Mouse (Mus musculus): ENCODE measurements at regions not wholly inside any gene's neighbourhood (a gene's known extent, or its start where the extent isn't known, plus 50 kb on each side); places are given as distances from the start of the nearest gene placed in this dataset.

DNA sequence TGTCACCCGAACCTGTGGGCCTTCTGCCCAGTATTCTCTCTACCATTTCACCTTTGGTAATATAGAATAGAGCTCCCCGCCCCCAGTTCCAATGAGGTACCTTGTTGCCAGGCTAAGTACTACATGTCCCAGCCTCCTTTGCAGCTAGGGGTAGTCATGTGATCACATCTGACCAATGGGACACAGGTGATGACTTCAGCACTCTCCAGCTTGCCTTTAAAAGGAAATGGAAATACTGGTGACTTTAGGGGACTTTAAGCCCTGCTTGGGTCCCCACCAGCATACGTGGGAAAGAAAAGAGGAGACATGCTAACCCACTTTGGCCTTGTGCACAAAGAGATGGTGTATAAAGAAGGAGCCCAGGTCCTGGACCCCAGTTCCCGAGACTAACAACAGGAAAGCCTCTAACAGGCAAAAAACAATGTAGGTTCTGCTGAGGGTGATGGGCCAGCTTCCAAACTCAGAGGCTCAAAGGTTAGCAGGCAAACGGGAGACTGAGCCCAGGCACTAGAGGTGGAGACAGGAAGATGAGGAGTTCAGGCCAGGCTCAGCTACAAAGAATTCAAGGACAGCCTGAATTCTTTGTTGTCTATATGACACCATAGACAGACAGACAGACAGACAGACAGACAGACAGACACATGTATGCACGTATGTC is 103.5 kb downstream of the 1700001O22Rik start:
- DNase-seq (ENCODE audit: low spot score in 2 of 2), result peak in 1 of 2 experiments; percentile 68

- DNase-seq (ENCODE audit: low spot score in 2 of 2), result no peak
Observed at GRCm38 (mm10) chr2:30698758-30699535, 104.1 kb downstream of the Cstad start.

DNA sequence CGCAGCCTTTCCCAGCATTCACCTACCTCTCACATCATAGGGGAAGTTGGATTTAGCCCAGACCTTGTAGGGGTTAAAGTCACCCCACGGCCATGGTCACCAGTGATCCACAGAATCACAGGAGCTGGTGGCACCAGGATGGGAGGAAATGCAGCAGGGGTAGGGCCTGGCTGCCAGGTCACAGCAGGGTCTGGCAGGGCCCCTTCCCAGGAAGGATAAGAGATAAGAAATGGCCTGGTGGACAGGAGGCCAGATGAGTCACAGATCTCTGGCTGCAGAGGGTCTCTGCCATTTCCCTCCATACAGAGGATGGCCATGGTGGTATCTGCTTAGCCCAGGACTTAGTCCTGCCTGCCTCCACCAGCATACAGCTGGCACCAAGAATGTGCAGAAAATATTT is 103.0 kb downstream of the Cstad start:
- no peak for DNase-seq (ENCODE audit: low spot score in 2 of 2)

- DNase-seq (ENCODE audit: low spot score in 2 of 2), result no peak
Observed at GRCm38 (mm10) chr2:30695771-30696456, 101.1 kb downstream of the Cstad start.

DNA sequence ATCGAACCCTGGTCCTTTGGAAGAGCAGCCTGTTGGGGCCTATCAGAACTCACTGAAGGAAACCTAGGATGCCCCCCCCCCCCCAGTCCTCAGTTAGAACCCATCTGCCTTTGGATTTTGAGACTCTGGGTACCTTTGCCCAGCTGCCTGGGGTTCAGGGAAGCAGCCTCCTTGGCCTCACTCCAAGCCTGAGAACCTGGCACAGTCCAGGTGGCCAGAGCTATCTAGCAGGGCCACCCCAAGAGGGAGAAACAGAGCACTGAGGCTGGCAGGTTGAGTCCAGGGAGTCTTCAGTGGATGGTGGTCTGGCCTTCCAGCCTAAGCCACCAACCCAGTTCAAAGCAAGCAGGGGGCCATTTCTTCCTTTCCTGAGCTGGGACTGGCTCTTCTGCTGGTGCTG is 100.2 kb downstream of the Cstad start:
- no peak for DNase-seq (ENCODE audit: low spot score in 2 of 2)

GRCm38 (mm10) chr2:30693206-30694035 is 98.6 kb downstream of the Cstad start:
- peak; percentile 67 to 76 for DNase-seq (ENCODE audit: low spot score in 2 of 2)

DNA sequence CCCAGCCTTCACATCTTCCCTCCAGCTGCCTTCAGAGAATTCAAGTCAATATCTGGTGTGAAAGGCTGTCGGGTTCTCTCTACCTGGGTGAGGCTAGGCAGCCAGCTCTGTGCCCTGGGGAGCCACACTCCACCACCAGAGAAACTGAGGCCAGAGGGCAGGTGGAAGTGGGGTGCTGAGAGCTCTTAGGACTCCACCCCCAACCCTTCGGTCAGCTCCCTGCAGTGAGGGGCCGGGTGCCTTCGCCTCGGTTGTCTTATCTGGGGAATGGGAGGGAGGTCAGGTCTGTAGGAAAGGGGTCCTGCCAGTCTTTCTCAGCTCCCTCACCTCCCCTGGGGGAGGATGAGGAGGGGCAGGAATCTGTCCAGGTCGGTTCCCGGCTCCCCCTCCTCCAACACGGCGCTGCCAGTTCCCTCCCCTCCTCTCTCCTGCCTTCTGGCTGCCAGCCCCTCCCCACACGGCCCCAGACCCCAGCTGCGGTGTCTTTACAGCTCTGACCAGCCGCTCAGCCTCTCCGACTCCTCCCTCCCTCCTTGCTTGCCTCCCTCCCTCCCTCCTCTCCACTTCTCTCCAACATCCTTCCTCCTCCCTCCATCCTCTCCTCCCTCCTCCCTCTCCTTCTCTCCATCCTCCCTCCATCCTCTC is 97.8 kb downstream of the Cstad start:
- DNase-seq (ENCODE audit: low spot score in 2 of 2), result peak in 1 of 2 experiments; percentile 66

DNA sequence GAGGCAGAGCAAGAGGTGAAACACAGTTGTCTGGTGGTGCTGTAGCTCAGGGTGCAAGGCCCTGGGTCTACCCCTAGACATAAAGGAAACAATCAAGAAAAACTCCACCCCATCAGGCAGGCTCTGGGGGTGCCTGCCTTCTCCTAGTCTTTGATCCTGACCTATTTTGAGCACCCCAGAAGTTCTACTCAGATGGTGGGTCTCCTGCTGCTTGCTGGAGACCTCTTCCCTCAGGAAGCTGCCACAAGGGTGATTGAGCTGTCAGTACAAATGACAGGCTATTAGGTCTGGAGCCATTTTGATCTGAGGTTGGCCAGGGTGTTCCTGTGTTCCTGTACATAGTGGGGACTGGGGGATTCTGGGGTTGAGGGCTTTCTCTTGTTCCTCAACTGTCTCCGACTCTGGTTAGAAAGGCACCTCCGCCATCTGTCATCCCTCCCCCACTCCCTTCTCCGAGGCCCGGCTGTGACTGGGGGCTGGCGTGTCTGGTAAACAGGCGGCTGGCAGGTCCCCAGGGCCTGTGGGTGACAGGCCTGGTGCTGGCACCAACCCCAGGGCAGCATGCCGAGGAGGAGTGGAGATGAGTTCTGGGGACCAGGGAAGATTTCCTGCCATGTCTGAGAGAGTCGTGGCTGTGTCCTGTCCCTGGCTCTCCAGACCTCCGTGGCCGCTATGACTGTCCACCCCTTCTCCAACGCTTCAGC is 97.2 kb downstream of the Cstad start:
- peak; percentile 70 to 83 for DNase-seq (ENCODE audit: low spot score in 2 of 2)

- DNase-seq (ENCODE audit: low spot score in 2 of 2), result no peak
Observed at GRCm38 (mm10) chr2:30690925-30691856, 96.4 kb downstream of the Cstad start.

GRCm38 (mm10) chr2:30690307-30690706 is 95.5 kb downstream of the Cstad start:
- no peak for DNase-seq (ENCODE audit: low spot score in 2 of 2)

- DNase-seq (ENCODE audit: low spot score in 2 of 2), result no peak
Observed at GRCm38 (mm10) chr2:30688402-30688801, 93.6 kb downstream of the Cstad start.

DNA sequence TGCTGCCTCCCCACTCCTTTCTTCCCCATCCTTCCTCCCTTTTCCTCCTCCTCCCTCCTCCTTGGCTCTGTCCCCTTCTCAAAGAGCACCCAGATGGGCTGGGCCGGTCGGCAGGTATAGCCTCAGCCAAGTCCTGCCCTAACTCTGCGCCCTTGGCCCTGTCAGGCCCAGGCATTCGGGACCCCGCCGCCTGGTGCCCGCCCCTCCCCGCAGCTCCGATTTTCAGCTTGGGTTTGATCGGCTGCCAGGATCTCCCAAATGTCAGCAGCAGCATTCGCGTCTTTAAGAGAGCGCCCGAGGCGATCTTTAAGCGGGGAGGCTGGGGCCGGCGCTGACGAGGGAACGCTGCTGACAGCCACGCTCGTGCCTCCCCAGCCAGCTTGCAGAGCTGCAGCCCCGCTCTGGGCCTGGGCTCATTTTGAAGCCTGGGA is 92.3 kb downstream of the Cstad start:
- DNase-seq (ENCODE audit: low spot score in 2 of 2), result no peak

DNA sequence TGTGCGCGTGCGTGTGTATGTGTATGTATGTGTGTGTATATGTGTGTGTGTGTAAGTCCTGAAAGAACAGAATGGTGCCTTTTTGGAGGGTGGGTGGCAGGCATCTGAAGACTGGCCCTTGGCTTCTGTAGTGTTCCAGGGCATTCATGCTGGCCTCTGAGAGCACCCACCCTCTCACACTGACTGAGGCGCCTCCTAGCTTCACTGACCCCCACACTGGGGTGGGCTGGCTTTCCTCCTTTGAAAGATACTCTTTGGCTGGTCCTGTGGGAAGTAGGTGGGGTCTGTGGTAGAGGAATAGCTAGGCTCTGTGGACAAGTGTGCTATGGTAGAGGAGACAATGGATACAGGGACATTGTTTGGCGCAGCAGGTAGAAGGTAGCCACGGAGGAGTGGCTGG is 91.5 kb downstream of the Cstad start:
- DNase-seq (ENCODE audit: low spot score in 2 of 2), result no peak

- no peak for DNase-seq (ENCODE audit: low spot score in 2 of 2)
Observed at GRCm38 (mm10) chr2:30685137-30685860, 90.5 kb downstream of the Cstad start.

GRCm38 (mm10) chr2:30684461-30684860 is 89.6 kb downstream of the Cstad start:
- DNase-seq (ENCODE audit: low spot score in 2 of 2), result no peak

DNA sequence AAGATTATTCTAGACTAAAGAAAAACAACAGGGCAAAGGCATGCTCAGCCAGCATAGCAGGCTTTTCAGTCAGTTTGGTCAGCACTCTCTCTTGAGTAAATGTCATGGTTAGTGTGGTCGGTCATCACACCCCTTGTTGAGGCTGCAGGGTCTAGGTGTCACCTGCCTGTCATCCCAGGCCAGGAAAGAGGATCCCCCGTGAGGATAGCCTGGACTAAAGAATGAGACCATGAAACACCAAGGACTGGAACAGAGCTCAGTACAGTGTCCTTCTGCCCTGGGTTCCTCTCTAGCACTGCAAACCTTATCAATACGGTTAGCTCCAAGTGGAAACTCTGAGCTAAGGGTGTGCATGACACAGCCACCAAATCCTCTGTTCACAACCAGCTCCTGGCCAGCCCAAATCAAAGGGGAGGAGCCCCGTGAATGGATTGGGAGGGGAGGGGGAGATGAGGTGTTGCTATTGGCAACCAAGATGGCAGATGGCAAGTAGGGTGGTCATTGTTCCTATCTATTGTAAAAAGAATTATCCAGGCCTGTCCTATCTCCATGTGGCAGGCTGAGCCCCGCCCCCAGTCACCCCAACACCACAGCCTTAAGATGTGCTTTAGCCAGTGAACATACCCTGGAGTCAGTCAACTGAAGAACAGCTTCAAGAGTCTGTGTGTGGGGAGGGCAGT is 87.4 kb downstream of the Cstad start:
- DNase-seq (ENCODE audit: low spot score in 2 of 2), result no peak

GRCm38 (mm10) chr2:30681642-30682041 is 86.8 kb downstream of the Cstad start:
- no peak for DNase-seq (ENCODE audit: low spot score in 2 of 2)

DNA sequence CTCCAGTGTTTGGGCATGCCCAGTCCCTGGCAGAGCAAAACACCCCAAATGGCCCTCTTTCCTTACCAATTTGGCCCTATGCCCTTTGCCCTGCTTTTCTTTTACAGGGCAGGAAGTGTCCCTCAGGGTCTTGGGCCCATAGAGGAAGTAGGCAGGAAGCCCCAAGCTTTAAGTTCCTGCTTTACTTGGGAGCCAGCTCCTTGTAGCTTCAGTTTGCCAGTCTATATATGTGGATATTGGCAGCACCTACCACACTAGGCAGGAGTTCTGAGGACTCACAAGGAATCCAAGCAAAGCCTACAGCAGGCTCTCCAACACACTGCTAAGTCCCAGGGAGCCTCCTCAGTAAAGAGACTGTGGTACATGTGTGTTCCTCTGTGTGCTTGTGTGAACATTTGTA is 84.2 kb downstream of the Cstad start:
- no peak for DNase-seq (ENCODE audit: low spot score in 2 of 2)

All from gastrocnemius, postnatal 4 days (tissue).